Mouse (Mus musculus) stomach, postnatal 0 days (tissue): ENCODE results near the gene Ppp1r3a. TPM values are rescaled to one million over a fixed set of nuclear protein-coding genes. Genes with fewer than 3 reads are reported as not detected.
"Not testable (repeated sequence)": the region's sequence is repeated elsewhere in the genome, so short reads cannot be mapped to it uniquely, and the experiment has no call there.

ENCODE experiments used
- ATAC-seq: fragments of 200-750 bp; cut with Nextera tagmentation; 2 replicates; pipeline ENCODE4 v1.8.0; 2017; ENCODE audit not compliant: low FRiP score, low TSS enrichment
- DNase-seq: peaks from one replicate; pipeline ENCODE4 v3.0.0-alpha.2; 2016; ENCODE audit warnings: low spot score
- H3K27ac ChIP-seq: fragments of 300-500 bp; sonication (generic); replicated peaks from 2 replicates; pipeline ENCODE4 v1.5.1; 2014; ENCODE audit warnings: mild to moderate bottlenecking, control low read depth
- H3K27me3 ChIP-seq: fragments of 300-500 bp; sonication (generic); 2 replicates; pipeline ENCODE4 v1.6.1; 2014; ENCODE audit warnings: low read length; ENCODE audit not compliant: control insufficient read depth, insufficient read depth
- H3K36me3 ChIP-seq: fragments of 300-500 bp; sonication (generic); 2 replicates; pipeline ENCODE4 v1.6.1; 2014; ENCODE audit warnings: low read length, mixed read lengths; ENCODE audit not compliant: control insufficient read depth, insufficient read depth
- H3K4me1 ChIP-seq: fragments of 300-500 bp; sonication (generic); replicated peaks from 2 replicates; pipeline ENCODE4 v1.6.1; 2014; ENCODE audit warnings: antibody characterized with exemption; ENCODE audit not compliant: control insufficient read depth, insufficient read depth
- H3K4me2 ChIP-seq: fragments of 300-500 bp; sonication (generic); replicated peaks from 2 replicates; pipeline ENCODE4 v1.6.1; 2014; ENCODE audit warnings: low read depth, mild to moderate bottlenecking, control low read depth, moderate library complexity
- H3K4me3 ChIP-seq: fragments of 300-500 bp; sonication (generic); 2 replicates; pipeline ENCODE4 v1.5.1; 2014; ENCODE audit warnings: low read depth, low read length, control low read depth
- H3K9ac ChIP-seq: fragments of 300-500 bp; sonication (generic); 2 replicates; pipeline ENCODE4 v1.6.1; 2014; ENCODE audit warnings: mild to moderate bottlenecking, low read length, control low read depth, mixed read lengths
- H3K9me3 ChIP-seq: fragments of 300-500 bp; sonication (generic); 2 replicates; pipeline ENCODE4 v1.6.1; 2016; ENCODE audit warnings: low read length; ENCODE audit not compliant: control insufficient read depth
- CTCF ChIP-seq: IDR thresholded peaks from 2 replicates; pipeline ENCODE4 v1.5.1; 2016; ENCODE audit warnings: antibody characterized with exemption, low read depth, mild to moderate bottlenecking, moderate library complexity
- EP300 ChIP-seq: optimal IDR thresholded peaks from 2 replicates; pipeline ENCODE3; 2016; ENCODE audit warnings: antibody characterized with exemption
- WGBS: fragments of 180-500 bp; shearing (Covaris S2); extraction: QIAGEN DNeasy Blood & Tissue Kit; methylation state at CpG from one replicate; pipeline ENCODE4 v1.1.7; 2014; 5-methylcytosine and 5-hydroxymethylcytosine counted together
- polyA plus RNA-seq: library from polyadenylated mRNA; unstranded; fragments of >200 nt; fragmentation: Nextera tagmentation; extraction: Ambion mirVana; gene quantifications from 2 replicates; pipeline ENCODE4 v1.2.1, GENCODE M21; 2015

Gene Ppp1r3a
- polyA plus RNA-seq, 1 experiment from 2014 or later = 2.4 TPM

GRCm38 (mm10) chr6:14715129-14715989 lies 39.7 kb downstream of the Ppp1r3a start:
- Histone ChIP-seq H3K9me3 (no peaks in the 10 kb centered on the region), H3K27ac (no peak overlapping the region), H3K4me2 (no peak overlapping the region), H3K27me3 (no peaks in the 10 kb centered on the region), H3K4me3 (no peak overlapping the region), H3K4me1 (no peaks in the 10 kb centered on the region), H3K9ac (no peak overlapping the region), H3K36me3 (no peaks in the 10 kb centered on the region)
- no peak for DNase-seq
- no peak for TF ChIP-seq CTCF
- no peak for TF ChIP-seq EP300
- ATAC-seq = 0 out of 2 replicates have a peak, but pooled peaks have one; percentile 38
- 46% methylated on average over 4 of the region's 4 CpGs for WGBS

GRCm38 (mm10) chr6:14712146-14712545 lies 42.9 kb downstream of the Ppp1r3a start:
- Histone ChIP-seq H3K27ac (no peak overlapping the region), H3K4me3 (no peak overlapping the region), H3K4me1 (no peaks in the 10 kb centered on the region), H3K27me3 (no peaks in the 10 kb centered on the region), H3K9me3 (no peaks in the 10 kb centered on the region), H3K4me2 (no peak overlapping the region), H3K36me3 (no peaks in the 10 kb centered on the region), H3K9ac (no peak overlapping the region)
- 15% methylated on average over 2 of the region's 2 CpGs for WGBS
- no peak for DNase-seq
- no peak for ATAC-seq
- TF ChIP-seq EP300 (no peak), CTCF (no peak)

- Histone ChIP-seq H3K27me3 (no peaks in the 10 kb centered on the region), H3K9ac (no peak overlapping the region), H3K4me2 (no peak overlapping the region), H3K4me3 (no peak overlapping the region), H3K4me1 (no peaks in the 10 kb centered on the region), H3K27ac (no peak overlapping the region), H3K9me3 (no peaks in the 10 kb centered on the region), H3K36me3 (no peaks in the 10 kb centered on the region)
- no peak for ATAC-seq
- TF ChIP-seq EP300 = no peak
- no peak for TF ChIP-seq CTCF
- DNase-seq = no peak
Observed at GRCm38 (mm10) chr6:14700030-14700429, 55.0 kb downstream of the Ppp1r3a start.

GRCm38 (mm10) chr6:14679231-14679887 lies 75.7 kb downstream of the Ppp1r3a start:
- H3K9me3 ChIP-seq, H3K9ac ChIP-seq, H3K4me3 ChIP-seq, DNase-seq, H3K4me2 ChIP-seq, H3K4me1 ChIP-seq, ATAC-seq, H3K36me3 ChIP-seq, H3K27me3 ChIP-seq, H3K27ac ChIP-seq: not testable (repeated sequence)
- 88% methylated on average over 20 of the region's 20 CpGs for WGBS

- H3K9ac ChIP-seq, H3K9me3 ChIP-seq, H3K27ac ChIP-seq, H3K4me3 ChIP-seq, H3K4me2 ChIP-seq, H3K36me3 ChIP-seq, H3K27me3 ChIP-seq, ATAC-seq, H3K4me1 ChIP-seq, DNase-seq: not testable (repeated sequence)
- WGBS = 79% methylated on average over 2 of the region's 2 CpGs
Observed at GRCm38 (mm10) chr6:14668966-14669365, 86.1 kb downstream of the Ppp1r3a start.

GRCm38 (mm10) chr6:14667651-14668050 lies 87.4 kb downstream of the Ppp1r3a start:
- H3K27me3 ChIP-seq, H3K4me2 ChIP-seq, H3K36me3 ChIP-seq, H3K4me3 ChIP-seq, H3K4me1 ChIP-seq, H3K27ac ChIP-seq, H3K9me3 ChIP-seq, DNase-seq, H3K9ac ChIP-seq, ATAC-seq: not testable (repeated sequence)
- WGBS = 76% methylated on average over 2 of the region's 2 CpGs

Other genes starting within 250 kb of the Ppp1r3a start
- 11.0 and 13.1 TPM in 2 replicates for gene Foxp2, start 146.1 kb upstream of the Ppp1r3a start, polyA plus RNA-seq